Mouse (Mus musculus) kidney, postnatal 4 days (tissue): ENCODE measurements around the gene Myh4.

ENCODE experiments used
- DNase-seq, 2 experiments: peaks; one replicate each; pipeline ENCODE4 v3.0.0; 2021; ENCODE audit warnings: mixed read lengths in 2 of 2

Gene Myh4

DNA sequence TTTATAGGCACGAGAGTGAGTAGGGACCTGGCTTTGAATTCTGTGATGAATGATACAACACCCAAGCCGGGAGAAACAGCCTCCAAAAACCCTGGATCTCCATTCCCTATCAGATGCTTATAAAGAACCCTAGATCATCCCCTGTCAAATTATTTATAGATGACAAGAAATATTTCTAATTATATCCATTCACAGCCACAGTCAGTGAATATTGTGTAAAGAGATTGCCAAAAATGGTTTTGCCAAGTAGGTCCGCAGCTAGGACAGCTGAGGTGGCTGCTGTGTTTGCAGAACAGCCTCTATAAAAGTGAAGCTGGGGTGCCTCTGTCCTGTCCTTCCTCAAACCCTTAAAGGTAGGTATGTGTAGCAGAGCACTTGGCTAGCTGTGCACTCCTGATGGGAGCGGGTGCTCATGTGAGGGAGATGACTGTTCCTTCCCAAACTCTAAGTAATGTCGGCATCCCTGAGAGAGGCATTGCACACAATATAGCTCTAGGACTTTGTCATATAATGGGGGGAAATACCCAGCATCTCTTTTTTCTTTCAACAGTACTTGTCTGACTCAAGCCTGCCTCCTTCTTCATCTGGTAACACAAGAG is at the start of gene Myh4:
Gene Myh4, plus strand, starts transcription at position 549 of the 599 bp plus-strand sequence.
- no peak for DNase-seq

DNA sequence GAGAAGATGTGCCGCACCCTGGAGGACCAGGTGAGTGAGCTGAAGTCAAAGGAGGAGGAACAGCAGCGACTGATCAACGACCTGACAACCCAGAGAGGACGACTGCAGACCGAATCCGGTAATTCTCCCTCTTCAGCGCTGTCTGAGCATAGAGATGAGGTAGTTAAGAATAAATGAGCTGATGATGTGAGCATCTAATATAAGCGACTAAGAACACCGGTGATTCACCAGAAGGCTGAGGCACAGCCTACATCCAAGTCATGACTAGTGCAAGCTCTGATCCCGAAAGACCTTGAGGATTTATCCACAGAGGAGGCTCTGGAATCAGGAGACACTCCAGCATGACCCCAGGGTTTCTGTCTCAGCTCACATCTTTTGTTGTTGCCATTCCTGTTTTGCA is 47.5 kb upstream of the Myh4 start:
- no peak for DNase-seq

DNA sequence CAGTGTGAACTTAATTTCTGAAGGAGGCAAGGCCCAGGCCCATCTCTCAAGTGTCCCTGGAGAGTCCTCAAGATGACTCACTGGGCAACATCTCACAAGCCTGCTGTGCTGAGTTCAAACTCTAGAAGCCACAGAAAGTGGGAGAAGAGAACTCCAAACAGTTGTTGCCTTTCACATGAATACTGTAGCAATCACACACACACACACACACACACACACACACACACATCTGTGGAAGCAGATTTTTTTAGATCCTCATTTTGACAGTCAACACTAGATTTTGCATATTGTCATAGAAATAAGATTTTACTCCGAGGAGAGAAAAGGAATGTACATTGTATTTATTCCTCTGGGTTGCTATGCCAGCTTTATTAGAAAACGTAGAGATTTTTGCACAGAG is 47.0 kb upstream of the Myh4 start:
- DNase-seq = no peak

DNA sequence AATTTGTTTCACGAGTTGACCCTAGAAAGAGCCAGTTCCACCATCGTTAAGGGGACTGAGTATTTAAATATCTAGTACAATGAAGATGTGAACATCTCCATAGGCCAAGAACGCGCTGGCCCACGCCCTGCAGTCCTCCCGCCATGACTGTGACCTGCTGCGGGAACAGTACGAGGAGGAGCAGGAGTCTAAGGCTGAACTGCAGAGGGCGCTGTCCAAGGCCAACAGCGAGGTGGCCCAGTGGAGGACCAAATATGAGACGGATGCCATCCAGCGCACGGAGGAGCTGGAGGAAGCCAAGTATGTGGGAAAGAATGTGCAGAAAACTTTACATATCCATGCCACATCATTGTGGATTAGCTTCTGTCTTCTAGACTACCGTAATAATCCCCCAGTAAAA is 46.3 kb upstream of the Myh4 start:
- DNase-seq = no peak

DNA sequence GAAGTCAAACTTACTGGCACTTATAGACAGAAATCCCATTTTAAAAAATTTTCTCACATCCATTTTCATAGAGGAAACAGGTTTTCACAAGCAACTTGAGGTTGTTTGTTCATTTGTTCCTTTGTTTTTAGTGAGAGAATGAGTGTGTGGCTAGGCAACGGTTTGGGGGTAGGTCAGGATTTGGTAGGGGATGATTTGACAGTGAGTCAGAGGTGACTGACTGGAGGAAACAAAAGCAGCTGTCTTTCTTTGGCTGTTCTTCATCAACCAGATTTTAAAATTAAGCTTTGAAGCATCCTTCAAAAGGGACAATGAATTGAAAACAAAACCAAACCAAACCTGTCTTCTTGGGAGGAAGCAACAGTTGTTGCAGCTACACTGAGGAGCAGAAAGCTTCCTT is 38.5 kb upstream of the Myh4 start:
- no peak for DNase-seq

DNA sequence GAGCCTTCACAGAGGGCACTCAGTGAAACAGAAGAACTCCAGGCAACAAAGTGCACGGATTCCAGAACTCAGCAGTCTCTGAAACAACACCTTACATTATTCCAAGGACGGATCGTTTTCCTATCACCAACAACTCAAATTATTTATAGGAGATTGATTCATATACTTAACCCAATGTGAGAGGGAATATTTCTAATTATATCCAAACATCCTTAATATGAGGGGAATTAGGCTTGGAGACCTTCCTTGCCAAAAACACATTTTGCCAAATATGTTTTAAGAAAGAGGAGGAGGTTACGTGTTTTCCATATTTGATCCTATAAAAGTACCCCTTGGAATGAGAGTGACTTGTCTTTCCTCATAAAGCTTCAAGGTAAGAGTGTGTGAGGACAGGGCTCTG is 38.1 kb upstream of the Myh4 start, which contains the start of gene Myh1:
Gene Myh1, plus strand, starts transcription at position 301 of the 400 bp plus-strand sequence.
- no peak for DNase-seq

DNA sequence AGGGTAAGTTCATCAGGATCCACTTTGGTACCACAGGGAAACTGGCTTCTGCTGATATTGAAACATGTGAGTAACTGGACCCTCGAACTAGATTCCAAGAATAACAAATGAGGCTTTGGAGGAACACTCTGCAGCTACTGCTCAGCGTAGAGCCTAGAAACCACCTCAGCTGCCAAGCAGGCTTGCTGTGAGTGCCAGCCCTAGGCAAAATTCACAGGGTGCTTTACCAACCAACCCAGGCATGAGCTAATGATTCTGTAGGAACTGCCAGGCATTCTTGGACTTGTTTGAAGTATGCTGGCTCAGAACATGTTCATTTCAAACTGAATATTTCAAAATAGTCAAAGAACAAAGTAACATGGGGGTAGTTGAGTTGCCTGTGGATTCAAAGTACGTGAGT is 33.1 kb upstream of the Myh4 start:
- DNase-seq = no peak

DNA sequence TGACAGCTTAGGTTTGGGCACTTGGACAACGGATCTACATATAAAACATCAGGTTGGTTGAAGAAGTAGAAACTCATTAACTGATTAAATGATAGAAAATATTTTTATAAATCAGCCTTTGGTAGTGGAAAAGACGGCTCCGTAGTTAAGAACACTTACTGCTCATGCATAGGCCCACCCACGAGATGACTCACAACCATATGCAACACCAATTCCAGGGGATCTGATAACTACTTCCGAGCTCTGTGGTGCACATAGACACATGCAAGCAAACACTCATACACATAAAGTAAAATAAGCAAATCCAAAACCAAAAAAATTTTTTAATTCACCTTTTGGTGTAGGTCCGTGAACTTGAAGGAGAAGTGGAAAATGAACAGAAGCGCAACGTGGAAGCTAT is 16.0 kb upstream of the Myh4 start:
- DNase-seq = no peak

DNA sequence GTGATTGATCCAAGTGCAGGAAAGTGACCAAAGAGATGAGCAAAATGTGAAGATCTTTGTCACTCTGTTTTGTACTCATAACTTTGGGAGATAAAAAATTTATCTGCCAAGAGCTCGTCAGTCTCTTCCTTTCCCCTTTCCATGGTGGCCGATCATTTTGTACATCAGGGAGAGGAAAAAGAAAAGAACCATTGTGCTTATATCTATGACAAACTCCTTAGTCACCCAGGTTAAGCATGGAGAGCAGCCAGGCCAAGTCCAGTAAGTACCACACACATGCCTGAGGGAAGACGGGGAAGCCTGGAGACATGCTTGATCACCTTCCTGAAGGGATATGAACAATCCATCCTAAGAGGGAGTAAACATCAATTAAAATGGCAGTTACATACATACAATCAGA is 13.4 kb upstream of the Myh4 start:
- DNase-seq = no peak

DNA sequence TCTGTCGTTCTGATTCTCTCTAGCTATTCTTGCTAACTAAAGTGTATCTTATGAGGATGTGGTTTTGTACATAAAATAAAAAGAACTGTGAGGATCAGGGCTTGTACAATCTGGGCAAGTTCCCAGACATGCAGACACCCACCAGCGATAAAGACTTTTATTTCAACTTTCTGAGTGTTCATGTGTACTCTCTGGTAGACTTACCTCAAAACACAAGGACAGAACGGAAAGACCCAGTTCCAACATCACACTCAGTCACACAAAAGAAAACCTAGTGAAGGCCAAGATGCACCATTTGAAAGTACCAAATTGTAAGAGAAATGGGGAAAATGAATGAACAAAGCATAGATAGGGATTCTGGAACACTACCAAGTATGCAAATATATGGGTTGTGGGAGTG is 9.1 kb upstream of the Myh4 start:
- DNase-seq = no peak

DNA sequence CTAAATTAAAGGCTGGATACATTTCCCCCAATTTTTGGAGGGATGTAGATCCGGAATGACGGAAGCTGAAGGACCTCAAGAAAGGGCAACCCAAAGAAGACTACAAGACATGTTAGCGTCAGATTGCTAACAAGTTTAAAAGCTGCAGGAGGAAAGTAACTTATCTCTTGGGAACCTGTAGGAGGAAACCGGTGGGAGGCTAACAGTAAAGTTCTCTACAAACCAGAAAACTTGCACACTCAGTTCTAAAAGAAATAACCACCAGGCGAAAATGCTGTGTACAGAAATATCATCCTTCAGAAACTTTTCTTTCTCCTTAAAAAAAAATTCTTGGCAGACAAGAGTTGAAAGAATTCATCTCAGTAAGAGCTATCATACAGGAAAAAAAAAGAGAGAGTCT is 8.7 kb upstream of the Myh4 start:
- DNase-seq = no peak

DNA sequence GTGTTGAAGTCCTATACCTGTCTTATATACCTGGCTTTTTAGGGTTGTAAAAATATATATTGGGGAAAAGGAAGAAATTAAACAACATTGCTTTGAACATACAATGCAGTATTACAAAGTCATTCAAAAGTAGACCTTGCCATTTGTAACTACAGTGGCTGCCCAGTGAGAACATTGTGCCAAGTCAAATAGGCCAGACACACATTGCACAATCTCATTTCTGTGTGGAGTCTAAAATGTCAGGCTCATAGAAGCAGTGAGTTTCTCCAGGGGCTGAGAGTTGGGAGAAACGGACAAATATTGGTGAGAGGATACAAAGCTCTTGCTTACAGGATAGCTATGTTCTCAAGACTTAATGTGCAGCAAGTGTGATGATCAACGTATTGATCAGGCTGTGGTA is 7.9 kb upstream of the Myh4 start:
- no peak for DNase-seq

DNA sequence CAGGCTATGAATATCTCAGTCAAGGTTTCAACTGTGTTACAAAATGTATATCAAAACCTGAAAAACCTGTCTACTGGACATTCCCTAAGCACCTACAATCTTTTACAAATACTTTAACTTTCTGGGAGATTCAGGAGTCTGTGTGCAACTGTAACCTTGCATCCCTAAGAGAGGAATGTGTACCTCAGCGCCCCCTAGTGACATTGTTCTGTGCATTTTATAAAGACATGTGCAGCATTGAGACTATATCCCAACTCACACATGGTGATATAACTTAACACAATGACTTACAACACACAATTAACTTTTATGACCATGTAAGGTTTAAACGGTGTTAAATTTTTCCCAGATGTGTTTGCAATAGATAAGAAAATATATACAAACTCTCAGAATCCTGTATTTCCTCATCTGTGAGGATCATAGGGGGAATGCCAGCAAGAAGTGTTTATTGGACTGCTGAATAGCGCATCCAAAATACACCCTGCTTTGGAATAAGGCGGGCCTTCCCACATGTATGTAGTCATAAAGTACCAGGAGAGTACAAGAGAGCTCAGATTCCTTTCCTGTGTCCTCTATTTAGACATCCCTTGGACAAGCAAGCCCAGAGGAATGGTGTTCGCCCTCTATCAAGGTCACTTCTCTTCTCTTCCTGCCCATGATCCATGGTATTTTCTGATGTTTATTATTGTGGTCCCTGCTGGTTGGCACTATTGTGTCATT is 2.0 kb upstream of the Myh4 start:
- peak; percentile 57 to 62 for DNase-seq

DNA sequence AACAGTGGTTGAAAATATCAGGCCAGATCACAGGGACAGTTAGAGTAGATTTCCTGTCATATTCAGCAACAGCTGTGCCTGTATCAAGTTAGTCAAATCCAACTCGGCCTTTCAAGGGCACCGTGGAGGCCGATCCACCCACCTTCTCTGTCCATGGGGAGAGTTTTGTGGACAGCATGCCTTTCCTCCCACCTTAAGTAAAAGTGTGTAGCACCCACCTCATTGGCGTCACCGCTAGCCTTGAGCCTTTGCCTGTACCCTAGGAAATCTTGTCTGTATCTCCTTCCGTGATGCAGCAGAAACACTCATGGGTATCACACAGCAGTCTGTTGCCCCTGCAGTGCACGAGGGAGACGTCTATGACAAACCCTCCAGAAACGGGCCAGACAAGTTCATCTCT is 1.0 kb upstream of the Myh4 start:
- no peak for DNase-seq

DNA sequence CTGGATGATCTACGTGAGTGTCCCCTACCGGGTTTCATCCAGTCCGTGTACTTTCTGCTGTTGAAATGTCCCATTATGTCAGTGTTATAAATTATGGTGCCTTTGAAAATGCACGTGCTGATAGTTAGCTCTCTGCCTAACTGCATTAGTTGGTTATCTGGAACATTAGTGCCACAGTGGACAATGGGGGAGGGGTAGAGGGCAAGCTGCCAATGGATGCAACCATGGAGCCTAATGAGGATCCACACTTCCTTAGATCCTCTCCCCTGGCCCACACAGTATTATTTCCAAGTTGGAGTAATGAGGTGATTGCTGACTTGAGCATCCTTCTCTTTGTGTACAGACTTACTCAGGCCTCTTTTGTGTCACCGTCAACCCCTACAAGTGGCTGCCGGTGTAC is 3.2 kb downstream of the Myh4 start:
- no peak for DNase-seq

DNA sequence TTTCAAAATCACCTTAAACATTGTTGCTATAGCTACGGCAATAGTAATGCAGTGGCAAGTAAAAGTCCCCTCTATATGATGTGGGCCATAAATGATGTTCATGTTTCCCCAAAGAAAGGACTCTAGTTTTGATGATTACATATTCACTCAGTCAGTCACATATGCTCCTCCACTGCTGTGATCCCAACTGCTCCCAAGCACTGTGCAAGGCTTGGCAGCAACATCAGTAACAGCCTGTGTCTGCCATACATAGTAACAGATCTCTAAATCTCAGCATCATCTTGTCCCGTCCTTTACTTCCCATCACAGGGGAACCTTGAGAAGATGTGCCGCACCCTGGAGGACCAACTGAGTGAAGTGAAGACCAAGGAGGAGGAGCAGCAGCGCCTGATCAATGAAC is 15.9 kb downstream of the Myh4 start:
- DNase-seq = no peak

DNA sequence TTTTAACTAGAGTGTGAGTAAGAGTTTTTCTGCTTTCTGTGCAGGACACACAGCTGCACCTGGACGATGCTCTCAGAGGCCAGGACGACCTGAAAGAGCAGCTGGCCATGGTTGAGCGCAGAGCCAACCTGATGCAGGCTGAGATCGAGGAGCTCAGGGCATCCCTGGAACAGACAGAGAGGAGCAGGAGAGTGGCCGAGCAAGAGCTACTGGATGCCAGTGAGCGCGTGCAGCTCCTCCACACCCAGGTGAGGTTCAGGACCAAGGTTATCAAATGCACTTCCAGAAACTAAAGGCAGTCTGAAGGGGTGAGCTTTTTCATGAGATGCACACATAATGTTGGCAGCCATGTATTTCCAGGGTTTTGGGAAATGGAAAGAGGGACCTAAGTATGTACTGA is 19.2 kb downstream of the Myh4 start:
- DNase-seq = no peak

DNA sequence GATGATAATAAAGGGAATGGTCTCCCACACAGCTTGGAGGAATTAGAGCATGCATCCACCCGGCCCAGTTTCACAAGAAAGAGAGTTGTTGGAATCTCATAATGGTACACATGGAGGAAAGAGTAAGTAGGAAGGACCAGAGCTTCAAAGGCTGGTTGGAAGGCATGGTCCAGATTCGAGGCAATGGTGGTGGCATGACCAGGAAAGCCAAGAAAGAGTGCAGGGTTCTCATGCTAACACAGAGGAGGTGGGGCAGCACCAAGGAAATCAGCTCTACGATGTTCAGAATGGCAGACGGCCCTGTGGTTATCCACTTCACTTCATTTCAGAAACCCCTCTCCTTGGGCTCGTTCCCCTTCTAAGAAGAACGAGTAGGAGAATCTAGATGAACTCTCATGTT is 23.1 kb downstream of the Myh4 start:
- no peak for DNase-seq

DNA sequence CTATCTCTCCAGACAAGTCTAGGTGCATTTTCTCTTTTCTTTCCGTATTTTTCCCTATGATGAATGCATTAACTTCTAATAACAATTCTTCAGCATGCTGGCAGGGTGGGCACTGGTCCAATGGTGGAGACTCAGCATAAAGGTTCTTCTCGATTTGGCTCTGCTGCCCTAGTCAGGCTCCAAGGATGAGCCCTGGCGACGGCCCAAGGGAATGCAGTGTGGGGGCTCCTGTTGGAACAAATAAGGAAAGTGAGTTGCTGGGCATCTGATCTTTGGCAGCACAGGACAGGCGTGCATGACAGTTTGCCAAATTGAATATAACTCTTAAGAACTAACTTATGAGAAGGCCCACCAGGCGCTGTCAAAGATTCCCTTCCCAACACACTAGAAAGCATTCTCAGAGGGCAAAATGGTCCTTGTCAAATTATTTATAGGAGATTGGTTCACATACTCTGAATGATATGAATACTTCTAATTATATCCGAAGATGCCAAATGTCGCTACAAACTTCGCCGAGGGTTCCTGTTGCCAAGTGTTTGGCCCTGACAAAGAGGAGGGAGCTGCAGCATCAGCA is 38.9 kb downstream of the Myh4 start, which contains the start of gene Myh8:
Gene Myh8, plus strand, starts transcription at position 524 of the 574 bp plus-strand sequence.
- DNase-seq = no peak

DNA sequence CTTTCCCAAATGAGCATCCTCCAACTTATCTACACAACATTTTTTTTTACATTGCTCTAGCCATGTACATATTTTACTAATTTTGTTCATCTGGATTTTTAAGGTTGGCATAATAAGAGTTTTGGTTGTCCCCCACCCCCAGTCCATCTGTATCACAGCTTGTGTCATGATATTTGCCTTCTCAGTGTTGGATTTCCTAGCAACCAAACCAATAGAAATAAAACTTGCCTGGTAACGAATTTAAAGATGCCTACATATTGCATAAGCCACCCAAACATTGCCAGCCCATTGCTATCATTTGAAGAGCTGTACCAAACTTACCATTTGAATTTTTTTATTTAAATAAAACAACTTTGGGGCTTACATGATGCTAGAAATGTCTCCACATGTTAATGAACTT is 55.6 kb downstream of the Myh4 start:
- no peak for DNase-seq
